Mouse (Mus musculus) cerebellum, postnatal 4 days (tissue): ENCODE results near the gene Cyth2.
A peak's percentile ranks its signal among the peaks of the same experiment; 100 is the strongest.

Experiments
- DNase-seq, 2 experiments: peaks; one replicate each; pipeline ENCODE4 v3.0.0; 2022; ENCODE audit warnings: low spot score in 2 of 2, mixed read lengths in 1 of 2

The Cyth2 gene

DNA sequence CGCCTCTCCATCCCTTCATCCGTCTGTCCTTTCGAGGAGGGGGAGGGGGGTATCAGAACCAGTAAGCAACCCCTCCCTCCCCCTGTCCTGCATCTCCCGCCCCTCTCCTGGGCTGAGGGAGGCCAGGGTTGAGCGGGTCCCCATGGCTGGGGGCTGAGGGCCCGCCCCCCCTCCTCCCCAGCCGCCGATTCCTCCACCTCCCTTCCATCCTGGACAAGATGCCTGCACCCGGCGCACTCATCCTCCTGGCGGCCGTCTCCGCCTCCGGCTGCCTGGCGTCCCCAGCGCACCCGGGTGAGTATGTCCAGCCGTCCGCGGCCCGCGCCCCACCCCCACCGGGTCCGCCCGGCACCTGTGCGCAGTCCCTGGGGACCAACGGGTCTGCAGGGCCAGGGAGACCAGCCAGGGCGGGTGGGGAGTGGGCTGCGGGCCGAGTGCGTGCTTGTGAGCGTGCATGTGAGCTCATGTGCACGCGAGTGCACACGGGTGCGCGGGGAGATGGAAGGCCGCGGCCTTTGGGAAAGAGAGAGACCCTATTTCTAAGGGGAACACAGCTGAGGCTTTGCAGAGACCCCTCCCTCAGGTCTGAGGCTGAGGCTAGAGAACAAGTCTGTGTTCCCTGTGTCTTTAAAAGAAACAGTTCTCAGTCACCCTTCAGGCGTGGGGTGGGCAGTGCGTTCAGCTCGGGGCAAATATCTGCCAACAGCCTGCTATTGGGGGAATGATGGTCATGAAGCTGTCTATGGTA, 28.8 kb downstream of the Cyth2 start:
- peak in 1 of 2 experiments; percentile 76 for DNase-seq

DNA sequence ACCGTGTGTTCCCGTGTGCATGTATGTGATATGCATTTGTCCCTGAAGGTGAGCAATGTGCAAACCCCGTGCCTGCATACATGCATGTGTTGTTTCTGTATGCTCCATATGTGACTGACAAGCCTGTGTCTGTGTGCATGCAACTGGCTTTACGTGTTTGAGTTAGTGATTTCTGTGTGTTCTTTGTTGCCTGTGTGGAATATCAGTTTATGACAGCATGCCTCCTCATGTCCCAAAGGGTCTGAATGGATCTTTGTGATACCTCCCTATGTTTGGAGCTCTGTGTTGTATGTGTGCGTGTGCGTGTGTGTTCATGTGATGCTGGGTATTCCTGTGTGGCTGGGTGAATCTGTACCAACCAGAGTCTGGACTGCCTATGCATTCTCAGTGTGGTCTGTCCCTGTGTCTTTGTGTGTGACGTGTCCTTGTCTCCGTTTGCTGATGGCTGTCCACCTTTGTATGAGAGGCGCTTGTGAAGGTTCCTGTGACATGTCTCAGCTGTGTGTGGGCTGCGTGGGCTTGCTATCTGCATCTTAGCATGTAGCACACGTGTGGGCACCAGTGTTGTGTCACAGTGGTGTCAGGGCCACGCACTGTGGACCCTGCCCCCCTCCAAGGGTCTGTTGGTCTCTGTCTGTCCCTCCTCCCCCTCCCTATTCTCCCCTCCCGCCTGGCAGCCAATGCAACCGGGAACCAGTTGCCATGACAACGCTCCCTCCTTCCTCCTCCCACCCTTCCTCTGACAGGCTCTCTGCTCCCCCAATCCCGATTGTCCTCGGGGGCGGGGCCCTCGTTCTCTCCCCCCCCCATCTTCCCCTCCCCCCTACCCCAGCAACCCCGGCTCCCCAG, 29.6 kb downstream of the Cyth2 start, which contains the start of gene Sult2b1:
TSS of gene Sult2b1 (minus strand) at position 146 of the 849 bp plus-strand sequence.
- DNase-seq, result peak; percentile 87 to 92

DNA sequence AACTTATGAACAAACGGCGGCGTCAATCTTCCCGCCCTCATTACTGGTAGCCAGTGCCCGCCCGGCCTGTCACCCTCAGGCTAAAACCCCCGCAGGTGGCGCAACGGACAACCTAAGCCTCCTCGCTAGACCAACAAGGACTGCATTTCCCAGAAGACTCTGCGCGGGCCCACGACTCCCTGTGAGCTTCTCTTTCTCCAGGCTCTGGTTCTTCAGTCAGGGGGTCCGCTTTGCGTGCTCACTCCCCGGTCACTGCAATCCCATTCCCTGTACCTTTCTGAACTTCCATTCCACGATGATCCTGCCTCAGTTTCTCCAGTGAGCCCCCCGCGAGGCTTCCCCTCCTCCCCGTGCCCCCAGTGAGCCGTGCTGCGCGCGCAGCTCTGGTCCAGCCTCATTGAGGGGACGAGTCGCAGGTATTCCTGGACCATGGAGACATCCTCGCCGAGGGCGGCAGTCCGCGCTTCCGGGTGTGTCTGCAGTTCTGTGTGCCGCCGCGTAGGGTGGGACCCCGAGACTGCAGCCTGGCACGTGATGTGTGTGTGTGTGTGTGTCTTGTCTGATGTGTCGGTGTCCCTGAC, 30.8 kb downstream of the Cyth2 start, which contains the start of gene Lmtk3:
TSS of gene Lmtk3 (plus strand) at position 228 of the 581 bp plus-strand sequence.
- peak in 1 of 2 experiments; percentile 70 for DNase-seq

DNA sequence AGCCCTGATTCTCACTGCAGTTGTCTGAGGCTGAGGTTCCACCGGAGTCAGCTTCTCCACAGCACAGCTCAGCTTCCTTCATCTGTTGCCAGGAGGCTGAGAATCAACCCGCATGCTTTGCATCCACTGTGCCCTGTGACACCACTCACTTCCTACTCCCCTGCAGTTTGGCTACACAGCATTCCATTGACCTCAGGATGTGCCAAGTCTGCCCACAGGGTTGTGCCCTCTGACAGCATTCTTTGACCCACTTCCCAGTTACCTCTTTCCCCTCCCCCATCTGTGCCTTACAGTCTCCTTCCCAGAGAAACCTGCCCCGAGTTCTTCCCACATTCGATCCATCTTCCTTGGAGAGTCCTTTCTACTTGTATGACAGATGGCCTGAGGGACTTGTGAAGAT, 32.1 kb downstream of the Cyth2 start:
- no peak for DNase-seq

DNA sequence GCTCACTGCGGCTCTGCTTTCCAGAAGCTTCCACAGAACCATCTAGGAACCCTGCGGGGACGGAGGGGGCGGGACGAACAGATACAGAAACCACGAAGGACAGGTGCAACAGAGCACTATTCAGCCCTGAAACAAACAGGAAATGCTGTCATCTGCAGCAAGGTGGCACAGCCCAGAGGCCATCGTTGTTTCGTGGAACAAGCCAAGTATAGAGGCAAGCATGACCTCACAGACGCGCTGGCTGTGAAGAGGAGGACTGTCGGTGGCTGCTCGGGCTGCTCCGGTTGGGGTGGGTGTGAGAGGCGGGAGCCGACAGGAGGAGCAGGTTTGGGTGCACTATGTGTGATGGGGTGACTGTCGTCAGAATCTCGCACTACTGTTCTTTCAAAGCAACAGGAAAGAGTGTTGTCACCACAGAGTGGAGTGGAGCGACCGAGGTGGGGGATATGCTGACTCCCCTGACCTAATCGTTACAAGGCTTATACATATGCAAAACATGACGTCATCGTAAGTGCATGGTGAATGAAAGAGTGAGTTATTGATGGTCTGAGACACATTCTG, 35.2 kb downstream of the Cyth2 start:
- no peak for DNase-seq

DNA sequence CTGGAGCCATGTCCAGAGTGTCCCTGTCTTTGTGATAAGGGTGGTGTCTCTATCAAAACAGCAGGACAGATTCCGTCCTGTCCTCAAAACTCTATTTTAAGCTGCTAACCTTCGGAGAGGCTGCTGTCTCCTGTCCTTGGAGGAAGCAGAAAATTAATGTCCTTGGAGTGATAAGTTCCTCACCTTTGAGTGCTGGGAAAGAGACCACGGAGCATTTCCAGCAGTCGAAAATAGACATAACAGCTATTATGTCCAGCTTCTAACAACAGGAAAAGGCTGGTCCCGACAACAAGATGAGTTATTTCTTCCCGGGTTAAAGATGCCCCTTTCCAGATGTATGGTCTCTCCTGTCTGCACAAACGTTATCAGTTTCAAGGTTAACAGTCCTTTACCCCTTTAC, 39.1 kb downstream of the Cyth2 start:
- no peak for DNase-seq

DNA sequence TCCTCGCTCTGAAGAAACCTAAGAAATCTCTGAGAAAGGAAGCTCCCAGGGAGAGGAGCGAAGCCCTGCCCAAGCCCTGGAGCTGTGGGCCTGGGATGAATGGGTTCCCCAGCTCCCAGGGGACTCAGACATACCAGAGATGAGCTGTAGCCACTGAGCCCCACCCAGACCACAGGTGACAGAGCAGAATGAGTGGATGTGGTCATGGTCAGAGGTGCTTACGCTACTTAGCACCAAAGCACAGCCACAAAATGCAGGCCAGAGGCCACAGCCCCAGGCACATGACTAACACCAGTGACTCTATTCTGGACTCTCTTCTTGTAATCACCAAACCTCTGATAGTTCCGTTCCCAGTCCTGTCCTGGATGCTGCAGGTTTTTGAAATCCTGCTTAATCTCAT, 43.3 kb downstream of the Cyth2 start:
- DNase-seq, result no peak

DNA sequence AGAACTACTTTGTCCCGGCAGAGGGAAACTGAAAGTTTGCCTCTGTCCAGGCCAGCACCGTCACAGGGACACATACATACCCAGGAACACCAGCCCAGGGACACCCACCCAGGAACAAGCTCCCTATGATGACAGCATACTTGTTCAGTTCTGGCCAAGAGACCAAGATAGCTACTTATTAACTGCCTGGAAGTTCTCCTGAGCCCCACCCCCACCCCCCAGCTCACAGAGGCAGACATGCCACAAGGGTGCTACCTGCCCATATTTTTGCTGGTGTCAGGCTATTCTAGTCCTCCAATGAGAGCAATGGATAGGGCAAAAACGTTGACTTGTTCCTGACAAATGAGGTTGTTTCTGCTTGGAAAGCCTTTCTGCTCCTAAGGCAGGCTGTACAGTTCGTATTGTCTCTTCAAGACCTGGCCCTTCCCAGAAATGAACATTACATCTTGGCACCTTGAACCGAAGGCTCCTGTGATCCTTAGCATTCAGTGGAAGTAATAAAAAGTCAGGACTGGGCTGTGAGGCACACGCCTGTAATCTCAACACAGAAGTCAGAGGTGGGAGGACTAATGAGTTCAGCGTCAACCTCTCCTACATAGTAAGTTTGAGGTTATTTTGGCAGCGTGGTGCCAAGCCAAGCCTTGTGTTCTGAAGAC, 43.8 kb downstream of the Cyth2 start:
- DNase-seq, result no peak

DNA sequence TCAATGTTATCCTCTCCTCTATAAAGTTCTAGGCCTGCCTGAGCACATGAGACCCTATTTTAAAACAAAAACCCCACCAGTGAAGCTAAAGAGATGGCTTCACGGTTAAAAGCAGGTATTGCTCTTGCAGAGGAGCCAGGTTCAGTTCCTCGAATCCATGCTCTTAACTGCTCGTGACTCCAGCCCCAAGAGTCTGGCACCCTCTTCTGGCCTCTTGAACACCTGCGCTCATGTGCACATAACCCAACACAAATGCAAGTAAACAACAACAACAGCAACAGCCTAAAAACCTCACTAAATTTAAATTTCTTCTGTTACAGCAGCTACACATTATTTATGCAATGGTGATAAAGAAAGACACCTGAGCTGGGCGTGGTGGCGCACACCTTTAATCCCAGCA, 46.9 kb downstream of the Cyth2 start:
- no peak for DNase-seq

DNA sequence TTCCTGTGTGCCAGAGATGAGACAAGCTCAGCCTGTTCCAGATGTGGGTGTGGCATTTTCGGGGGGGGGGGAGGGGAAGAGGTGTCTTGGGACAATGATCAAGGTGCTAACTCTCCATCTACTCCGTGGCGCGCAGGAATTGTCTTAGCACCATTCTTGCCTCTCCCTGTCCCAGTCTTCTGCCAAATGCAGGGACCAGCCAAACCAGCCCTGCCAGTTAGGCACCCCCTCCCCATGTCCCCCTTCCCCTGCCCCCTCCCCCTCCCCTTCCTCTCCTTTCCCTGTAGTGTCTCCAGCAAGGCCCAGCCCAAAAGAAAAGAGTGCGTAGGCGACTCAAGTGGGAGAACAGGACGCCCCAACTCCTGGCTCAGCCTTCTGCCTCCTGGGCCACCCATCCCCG, 47.6 kb downstream of the Cyth2 start:
- no peak for DNase-seq

DNA sequence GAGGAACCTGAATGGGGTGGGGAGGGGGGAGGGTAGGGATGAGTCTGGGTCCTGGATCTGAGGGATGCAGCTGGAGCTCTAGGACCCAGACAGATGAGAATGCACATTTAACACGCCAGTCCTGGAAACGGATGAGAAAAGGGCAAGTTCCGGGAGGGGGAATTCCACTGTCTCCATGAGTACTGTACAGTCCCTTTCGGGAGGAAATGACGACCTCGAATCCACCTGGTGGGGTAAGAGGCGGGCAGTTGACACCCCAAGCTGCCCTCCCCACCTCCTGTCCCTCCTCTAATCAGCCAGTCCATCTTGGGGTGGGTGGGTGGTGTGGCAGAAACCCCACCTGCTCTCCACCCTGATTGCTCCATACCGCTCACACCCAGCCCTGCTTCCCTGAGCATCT, 48.4 kb downstream of the Cyth2 start:
- DNase-seq, result no peak

DNA sequence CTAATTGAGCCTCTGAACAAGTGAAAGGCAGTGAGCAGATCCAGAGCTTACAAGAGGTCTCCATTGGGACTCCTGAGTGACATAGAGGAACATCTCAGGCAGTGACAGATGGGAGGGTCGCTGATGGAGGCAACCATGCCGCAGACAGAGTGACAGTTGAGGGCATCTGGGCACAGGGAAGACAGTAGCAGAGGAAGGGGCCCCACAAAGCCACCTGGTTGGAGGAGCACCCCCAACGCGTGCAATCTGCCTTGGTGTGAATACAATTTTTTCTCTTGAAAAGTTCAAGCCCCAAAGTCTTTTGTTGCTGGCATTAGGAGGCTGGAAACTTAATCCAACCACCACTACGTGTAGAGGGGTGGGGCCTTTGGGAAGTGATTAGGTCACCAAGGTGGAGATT, 54.2 kb downstream of the Cyth2 start:
- no peak for DNase-seq

DNA sequence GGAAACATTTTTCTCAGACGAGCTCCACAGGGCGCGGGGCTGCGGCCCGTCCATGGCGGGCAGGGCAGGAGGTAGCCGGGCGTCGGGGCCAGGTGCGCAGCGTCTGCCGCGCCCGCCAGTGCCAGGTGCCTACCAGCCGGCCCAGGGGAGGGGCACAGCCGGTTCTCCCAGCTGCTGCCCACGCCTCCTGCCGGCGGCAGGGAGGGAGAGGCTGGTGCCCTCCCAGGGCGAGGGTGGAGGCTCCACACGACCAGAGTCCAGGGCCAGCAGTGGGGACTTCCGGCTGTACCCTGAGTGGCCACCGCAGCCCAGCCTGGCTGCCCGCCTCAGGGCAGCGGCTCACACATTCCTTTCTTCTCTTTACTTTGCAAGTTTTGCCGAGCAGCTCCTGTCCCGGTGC, 55.0 kb downstream of the Cyth2 start:
- no peak for DNase-seq
